Mouse (Mus musculus): ENCODE results near the gene 2010111I01Rik. TPM values are rescaled to one million over a fixed set of nuclear protein-coding genes. Genes with fewer than 3 reads are reported as not detected.

The 2010111I01Rik gene
- polyA plus RNA-seq, 1 experiment from 2014 or later, result 16.3 TPM

DNA sequence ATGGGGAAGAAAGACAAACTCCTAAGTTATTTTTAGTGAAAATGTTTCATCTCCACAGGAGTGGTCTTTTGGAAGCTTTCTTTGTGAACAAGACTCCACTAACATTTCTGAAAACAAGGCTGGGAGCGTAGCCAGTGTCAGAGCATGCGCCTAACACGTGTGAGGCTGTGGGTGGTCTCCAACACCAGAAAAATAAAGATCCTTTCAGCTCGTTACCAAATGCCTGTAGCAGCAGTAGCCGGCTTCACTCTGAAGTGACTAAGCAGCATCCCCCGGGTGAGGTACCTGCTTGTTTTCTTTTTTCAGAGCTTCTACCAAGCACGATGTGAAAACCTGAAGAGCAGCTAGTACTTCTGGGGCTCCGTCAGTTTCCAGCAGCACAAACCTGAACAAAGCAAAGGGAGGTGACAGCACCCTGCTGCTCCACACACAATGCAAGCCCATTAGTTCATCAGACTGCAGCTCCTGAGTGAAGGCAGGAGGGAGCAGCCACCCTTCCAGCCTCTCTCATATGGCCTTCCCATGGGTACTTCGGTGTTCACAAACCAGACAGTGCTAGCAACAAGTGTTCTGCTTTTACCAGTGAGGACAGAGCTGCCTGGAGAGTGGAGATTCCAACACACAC lies 365.7 kb downstream of the 2010111I01Rik start:
- WGBS (ENCODE audit: insufficient replicate concordance), result 68% methylated on average over 9 of the region's 9 CpGs
- peaks cover 2% of the 10 kb centered on the region for H3K4me1 ChIP-seq (ENCODE audit: control insufficient read depth, low read depth, low read length)
- no peaks in the 10 kb centered on the region for H3K27me3 ChIP-seq (ENCODE audit: control insufficient read depth, insufficient read depth, low read depth, low read length)
- H3K4me3 ChIP-seq (ENCODE audit: low read depth, low read length), result no peak overlapping the region
- H3K36me3 ChIP-seq (ENCODE audit: control insufficient read depth, insufficient read depth), result no peaks in the 10 kb centered on the region
- no peak overlapping the region for H3K9ac ChIP-seq (ENCODE audit: low read depth, low read length)
- H3K4me2 ChIP-seq (ENCODE audit: low read depth, low read length), result no peak overlapping the region
- no peak for ATAC-seq (ENCODE audit: low read depth)
- no peaks in the 10 kb centered on the region for H3K9me3 ChIP-seq (replicated peaks; ENCODE audit: control insufficient read depth, low read length)
- H3K27ac ChIP-seq (ENCODE audit: low read length), result no peak overlapping the region

DNA sequence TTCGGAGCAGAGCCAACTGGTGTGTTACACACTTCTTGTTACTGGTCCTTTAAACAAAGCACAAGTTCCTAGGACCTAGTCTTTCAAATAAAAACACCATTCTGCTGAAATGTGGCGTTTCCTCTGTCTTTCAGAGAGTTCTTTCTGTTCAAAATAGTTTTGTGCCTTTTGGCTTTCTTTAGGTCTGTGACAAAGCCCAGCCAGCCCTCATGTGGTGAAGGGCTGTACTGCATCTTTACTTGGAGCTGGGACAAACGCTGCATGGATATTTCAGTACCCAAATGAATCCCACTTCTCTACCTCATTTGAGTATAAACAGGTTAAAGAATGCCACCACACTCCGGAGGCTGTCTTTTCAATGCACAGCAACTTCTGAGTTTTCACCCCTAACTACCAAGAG lies 366.7 kb downstream of the 2010111I01Rik start:
- Histone ChIP-seq H3K27ac (ENCODE audit: low read length) (no peak overlapping the region), H3K9me3 (replicated peaks; ENCODE audit: control insufficient read depth, low read length) (no peaks in the 10 kb centered on the region), H3K36me3 (ENCODE audit: control insufficient read depth, insufficient read depth) (no peaks in the 10 kb centered on the region), H3K4me2 (ENCODE audit: low read depth, low read length) (no peak overlapping the region), H3K9ac (ENCODE audit: low read depth, low read length) (no peak overlapping the region), H3K4me1 (ENCODE audit: control insufficient read depth, low read depth, low read length) (no peaks in the 10 kb centered on the region), H3K27me3 (ENCODE audit: control insufficient read depth, insufficient read depth, low read depth, low read length) (no peaks in the 10 kb centered on the region), H3K4me3 (ENCODE audit: low read depth, low read length) (no peak overlapping the region)
- 44% methylated on average over 4 of the region's 4 CpGs for WGBS (ENCODE audit: insufficient replicate concordance)
- no peak for ATAC-seq (ENCODE audit: low read depth)

DNA sequence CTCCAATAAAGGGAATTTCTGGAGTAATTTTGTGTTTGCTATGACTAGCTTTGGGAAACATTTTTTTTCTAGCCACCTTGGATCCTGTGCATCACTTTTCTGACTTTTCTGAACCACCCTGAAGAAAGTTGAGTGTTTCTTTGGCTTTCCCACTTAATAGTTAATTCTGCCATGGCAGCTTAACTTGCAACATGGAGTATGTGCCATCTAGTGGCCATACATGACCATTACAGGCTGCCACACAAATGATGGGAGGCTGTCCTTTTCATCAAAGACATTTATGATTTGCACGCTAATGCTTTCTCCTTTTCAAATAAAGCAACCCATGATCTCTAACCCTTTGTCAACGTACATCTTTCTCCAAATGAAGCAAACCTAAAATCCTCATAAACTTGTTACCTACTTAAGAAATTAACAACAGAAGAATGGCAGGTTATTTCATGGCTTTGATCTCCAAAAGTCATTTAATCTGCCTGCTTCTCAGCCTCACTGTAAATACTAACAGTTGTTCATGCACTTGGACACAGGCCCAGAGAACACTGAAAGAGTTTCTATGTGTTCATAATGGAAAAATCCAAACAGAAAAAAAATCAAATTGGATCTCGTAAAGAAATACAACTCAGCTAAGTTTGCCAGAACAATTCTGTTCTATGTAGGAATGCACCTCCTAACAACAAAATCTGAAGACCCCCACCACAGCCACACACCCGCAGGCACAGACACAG lies 368.0 kb downstream of the 2010111I01Rik start:
- Histone ChIP-seq H3K9ac (ENCODE audit: low read depth, low read length) (no peak overlapping the region), H3K4me2 (ENCODE audit: low read depth, low read length) (no peak overlapping the region), H3K4me3 (ENCODE audit: low read depth, low read length) (no peak overlapping the region), H3K36me3 (ENCODE audit: control insufficient read depth, insufficient read depth) (no peaks in the 10 kb centered on the region), H3K9me3 (replicated peaks; ENCODE audit: control insufficient read depth, low read length) (no peaks in the 10 kb centered on the region), H3K27ac (ENCODE audit: low read length) (no peak overlapping the region), H3K4me1 (ENCODE audit: control insufficient read depth, low read depth, low read length) (no peaks in the 10 kb centered on the region; the same call in 1 of the 2 replicates), H3K27me3 (ENCODE audit: control insufficient read depth, insufficient read depth, low read depth, low read length) (no peaks in the 10 kb centered on the region)
- no peak for ATAC-seq (ENCODE audit: low read depth)
- WGBS (ENCODE audit: insufficient replicate concordance), result 38% methylated on average over 4 of the region's 4 CpGs

DNA sequence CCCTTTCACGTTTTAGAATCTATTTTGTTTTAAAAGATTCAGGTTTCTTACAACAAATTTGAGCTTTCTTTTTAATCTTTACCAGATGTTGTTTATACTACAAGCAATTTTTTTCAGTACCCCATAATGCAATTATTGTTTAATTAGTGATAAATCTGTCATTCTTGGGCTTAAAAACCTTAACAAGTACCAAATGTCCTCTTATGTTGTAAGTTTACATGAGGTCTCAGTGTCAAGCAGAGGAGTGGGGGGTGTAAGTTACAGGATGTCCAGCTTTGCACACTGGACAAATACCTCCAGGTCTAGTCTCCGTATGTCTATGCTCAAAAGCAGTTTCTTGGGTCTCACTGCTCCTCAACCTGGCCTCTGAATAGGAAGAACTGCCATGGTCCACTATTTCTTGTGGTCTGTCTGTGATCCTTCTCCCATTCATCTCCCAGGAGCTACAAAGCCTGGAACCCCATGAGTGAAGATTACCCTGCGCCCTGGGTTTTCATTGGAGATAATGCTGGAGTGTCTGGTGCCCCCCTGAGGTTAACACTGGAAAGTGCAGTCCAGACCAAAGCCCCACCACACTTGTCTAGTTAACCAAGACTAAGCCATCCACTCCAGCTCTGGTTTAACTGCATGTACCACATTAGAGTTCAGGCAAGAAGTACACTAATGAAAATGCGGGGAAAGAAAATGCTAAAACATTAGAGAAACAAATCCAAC lies 370.9 kb downstream of the 2010111I01Rik start:
- Histone ChIP-seq H3K4me3 (ENCODE audit: low read depth, low read length) (no peak overlapping the region), H3K27me3 (ENCODE audit: control insufficient read depth, insufficient read depth, low read depth, low read length) (no peaks in the 10 kb centered on the region), H3K4me2 (ENCODE audit: low read depth, low read length) (no peak overlapping the region), H3K4me1 (ENCODE audit: control insufficient read depth, low read depth, low read length) (no peaks in the 10 kb centered on the region; the same call in 1 of the 2 replicates), H3K9ac (ENCODE audit: low read depth, low read length) (no peak overlapping the region), H3K9me3 (replicated peaks; ENCODE audit: control insufficient read depth, low read length) (no peaks in the 10 kb centered on the region), H3K27ac (ENCODE audit: low read length) (no peak overlapping the region), H3K36me3 (ENCODE audit: control insufficient read depth, insufficient read depth) (no peaks in the 10 kb centered on the region)
- no peak for ATAC-seq (ENCODE audit: low read depth)
- WGBS (ENCODE audit: insufficient replicate concordance), result 62% methylated on average over 4 of the region's 4 CpGs

DNA sequence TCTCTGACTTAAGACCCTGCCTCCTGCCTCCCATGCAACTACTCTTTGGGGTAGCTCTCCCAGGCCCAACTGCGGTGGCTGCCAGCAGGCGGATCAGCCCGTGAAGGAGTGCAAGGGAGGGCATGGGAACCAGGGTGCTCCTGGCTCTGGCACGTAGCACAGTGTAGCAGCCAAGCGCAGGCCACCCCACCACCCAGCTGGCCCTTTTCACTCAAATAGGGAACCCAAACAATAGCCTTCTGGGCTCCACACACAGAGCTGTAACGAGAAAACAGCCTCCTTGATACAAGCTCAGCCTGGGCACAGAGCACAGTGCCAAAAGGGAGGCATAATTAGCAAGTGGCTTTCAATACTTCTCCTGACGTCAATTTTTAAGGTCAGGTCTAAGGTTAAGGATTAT lies 371.6 kb downstream of the 2010111I01Rik start:
- Histone ChIP-seq H3K9ac (ENCODE audit: low read depth, low read length) (no peak overlapping the region), H3K4me3 (ENCODE audit: low read depth, low read length) (no peak overlapping the region), H3K4me2 (ENCODE audit: low read depth, low read length) (no peak overlapping the region), H3K36me3 (ENCODE audit: control insufficient read depth, insufficient read depth) (no peaks in the 10 kb centered on the region), H3K27me3 (ENCODE audit: control insufficient read depth, insufficient read depth, low read depth, low read length) (no peaks in the 10 kb centered on the region), H3K27ac (ENCODE audit: low read length) (no peak overlapping the region), H3K9me3 (replicated peaks; ENCODE audit: control insufficient read depth, low read length) (no peaks in the 10 kb centered on the region), H3K4me1 (ENCODE audit: control insufficient read depth, low read depth, low read length) (no peaks in the 10 kb centered on the region; the same call in 1 of the 2 replicates)
- 73% methylated on average over 7 of the region's 7 CpGs for WGBS (ENCODE audit: insufficient replicate concordance)
- no peak for ATAC-seq (ENCODE audit: low read depth)

DNA sequence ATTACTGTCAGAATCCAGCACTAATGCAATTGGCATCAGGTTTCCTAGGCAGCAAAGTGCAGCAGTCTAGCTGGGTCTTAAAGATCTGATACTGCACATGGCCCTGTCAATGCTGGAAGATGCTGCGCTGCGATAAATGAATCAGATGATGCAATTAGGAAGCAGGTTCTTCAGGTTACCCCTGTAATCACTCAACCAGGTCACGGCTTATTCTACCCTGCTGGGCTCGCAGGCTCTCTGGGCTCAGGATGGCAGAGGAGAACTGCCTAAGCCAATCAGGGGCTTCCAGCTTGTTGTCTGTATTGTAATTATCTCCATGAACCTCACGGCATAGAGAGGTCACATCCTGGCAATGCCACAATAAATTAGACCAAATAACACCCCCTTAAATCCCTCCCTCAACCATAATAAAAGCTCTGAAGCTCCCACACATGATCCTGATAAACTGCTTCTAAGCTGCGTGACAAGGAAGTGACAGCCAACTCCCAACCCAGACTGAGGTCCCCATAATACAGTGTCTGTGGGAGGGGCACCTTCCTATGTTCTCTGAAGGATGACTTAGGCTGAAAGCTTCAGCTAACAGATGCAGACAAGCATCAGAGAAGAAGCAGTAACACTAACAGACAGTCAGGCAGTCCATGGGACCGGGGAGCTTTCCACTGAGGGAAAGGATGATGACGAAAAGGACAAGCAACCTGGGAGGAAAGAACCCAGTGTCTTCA lies 372.7 kb downstream of the 2010111I01Rik start:
- no peaks in the 10 kb centered on the region for H3K9me3 ChIP-seq (replicated peaks; ENCODE audit: control insufficient read depth, low read length)
- no peak for ATAC-seq (ENCODE audit: low read depth)
- 65% methylated on average over 8 of the region's 8 CpGs for WGBS (ENCODE audit: insufficient replicate concordance)
- no peaks in the 10 kb centered on the region for H3K36me3 ChIP-seq (ENCODE audit: control insufficient read depth, insufficient read depth)
- H3K27ac ChIP-seq (ENCODE audit: low read length), result no peak overlapping the region
- no peak overlapping the region for H3K9ac ChIP-seq (ENCODE audit: low read depth, low read length)
- H3K27me3 ChIP-seq (ENCODE audit: control insufficient read depth, insufficient read depth, low read depth, low read length), result no peaks in the 10 kb centered on the region
- no peak overlapping the region for H3K4me2 ChIP-seq (ENCODE audit: low read depth, low read length)
- H3K4me3 ChIP-seq (ENCODE audit: low read depth, low read length), result no peak overlapping the region
- no peaks in the 10 kb centered on the region; the same call in 1 of the 2 replicates for H3K4me1 ChIP-seq (ENCODE audit: control insufficient read depth, low read depth, low read length)

DNA sequence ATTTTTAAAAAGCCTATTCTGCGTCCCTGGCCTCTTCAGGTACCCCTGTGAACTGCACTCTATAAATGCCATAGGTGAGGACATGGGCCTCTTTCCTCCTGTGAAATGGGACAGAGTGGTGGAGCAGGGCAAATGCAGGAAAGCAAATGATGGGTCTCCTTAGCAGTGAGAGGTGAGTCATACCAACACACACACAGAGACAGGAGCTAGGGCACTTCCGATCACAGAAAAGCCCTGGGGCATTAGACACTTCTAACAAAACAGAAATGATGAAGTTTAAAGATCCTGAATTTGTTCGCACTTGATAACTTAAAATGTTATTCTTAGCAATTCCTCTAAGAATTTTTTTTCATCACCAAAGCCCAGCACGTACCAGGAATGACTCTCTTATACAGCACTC lies 375.3 kb downstream of the 2010111I01Rik start:
- H3K27me3 ChIP-seq (ENCODE audit: control insufficient read depth, insufficient read depth, low read depth, low read length), result no peaks in the 10 kb centered on the region
- no peak overlapping the region for H3K9ac ChIP-seq (ENCODE audit: low read depth, low read length)
- ATAC-seq (ENCODE audit: low read depth), result no peak
- H3K36me3 ChIP-seq (ENCODE audit: control insufficient read depth, insufficient read depth), result no peaks in the 10 kb centered on the region
- no peaks in the 10 kb centered on the region for H3K9me3 ChIP-seq (replicated peaks; ENCODE audit: control insufficient read depth, low read length)
- whole genome bisulfite sequencing (ENCODE audit: insufficient replicate concordance), result 74% methylated on average over 4 of the region's 4 CpGs
- no peak overlapping the region for H3K27ac ChIP-seq (ENCODE audit: low read length)
- H3K4me3 ChIP-seq (ENCODE audit: low read depth, low read length), result no peak overlapping the region
- no peaks in the 10 kb centered on the region; the same call in 1 of the 2 replicates for H3K4me1 ChIP-seq (ENCODE audit: control insufficient read depth, low read depth, low read length)
- H3K4me2 ChIP-seq (ENCODE audit: low read depth, low read length), result no peak overlapping the region

DNA sequence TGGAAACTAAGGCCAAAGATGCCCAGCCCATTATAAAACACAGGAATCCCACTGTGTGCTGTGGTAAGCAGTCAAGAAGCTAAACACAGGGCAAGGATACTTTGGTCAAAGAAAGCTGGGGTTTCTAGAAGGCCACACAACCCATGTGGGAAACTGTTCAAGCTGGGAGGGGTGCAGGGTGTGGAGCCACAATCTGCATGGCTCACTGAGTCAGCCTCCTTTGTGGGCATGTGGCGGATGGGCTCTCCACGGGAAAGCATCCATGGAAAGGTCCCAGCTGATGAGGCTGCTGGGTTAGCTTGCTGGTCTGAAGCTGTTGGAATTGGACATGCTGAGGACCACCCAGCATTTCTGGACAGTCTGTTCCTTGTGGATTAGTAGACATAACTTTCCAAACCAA lies 378.1 kb downstream of the 2010111I01Rik start:
- no peak overlapping the region for H3K4me3 ChIP-seq (ENCODE audit: low read depth, low read length)
- no peak for ATAC-seq (ENCODE audit: low read depth)
- H3K36me3 ChIP-seq (ENCODE audit: control insufficient read depth, insufficient read depth), result no peaks in the 10 kb centered on the region
- H3K27ac ChIP-seq (ENCODE audit: low read length), result no peak overlapping the region
- H3K27me3 ChIP-seq (ENCODE audit: control insufficient read depth, insufficient read depth, low read depth, low read length), result no peaks in the 10 kb centered on the region
- no peaks in the 10 kb centered on the region for H3K9me3 ChIP-seq (replicated peaks; ENCODE audit: control insufficient read depth, low read length)
- H3K4me2 ChIP-seq (ENCODE audit: low read depth, low read length), result no peak overlapping the region
- WGBS (ENCODE audit: insufficient replicate concordance), result 67% methylated on average over 2 of the region's 2 CpGs
- no peaks in the 10 kb centered on the region for H3K4me1 ChIP-seq (ENCODE audit: control insufficient read depth, low read depth, low read length)
- H3K9ac ChIP-seq (ENCODE audit: low read depth, low read length), result no peak overlapping the region
